Mouse (Mus musculus): ENCODE results near the gene Rpl5.
"Not testable (repeated sequence)": the region's sequence is repeated elsewhere in the genome, so short reads cannot be mapped to it uniquely, and the experiment has no call there.

Gene Rpl5

GRCm38 (mm10) chr5:107900206-107901013 is at the start of gene Rpl5:
Gene Rpl5, plus strand, starts transcription at chr5:107900502.
- DNase-seq (ENCODE audit: low spot score) = peak; percentile 92

- no peak for DNase-seq (ENCODE audit: low spot score)
These were observed 46.5 kb upstream of the Rpl5 start for GRCm38 (mm10) chr5:107853807-107854206.

GRCm38 (mm10) chr5:107854556-107854955 is 45.7 kb upstream of the Rpl5 start:
- DNase-seq (ENCODE audit: low spot score) = no peak

- no peak for DNase-seq (ENCODE audit: low spot score)
These were observed 44.8 kb upstream of the Rpl5 start for GRCm38 (mm10) chr5:107855546-107855945.

DNA sequence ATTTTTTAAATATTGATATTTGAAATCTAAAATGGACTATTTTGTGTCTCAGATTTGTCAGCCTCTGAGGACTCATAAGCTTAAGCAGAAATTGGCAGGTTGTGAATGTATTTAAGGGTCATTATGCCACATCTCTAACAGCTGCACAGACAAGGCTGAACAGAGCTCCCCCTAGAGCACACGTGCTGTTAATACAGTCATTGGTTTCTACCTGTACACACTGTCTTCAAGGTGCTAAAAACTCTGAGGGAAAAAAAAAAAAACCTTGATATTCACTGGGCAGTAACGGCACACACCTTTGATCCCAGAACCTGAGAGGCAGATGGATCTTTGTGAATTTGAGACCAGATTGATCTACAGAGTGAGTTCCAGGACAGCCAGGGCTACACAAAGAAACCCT is 41.3 kb upstream of the Rpl5 start:
- no peak for DNase-seq (ENCODE audit: low spot score)

DNA sequence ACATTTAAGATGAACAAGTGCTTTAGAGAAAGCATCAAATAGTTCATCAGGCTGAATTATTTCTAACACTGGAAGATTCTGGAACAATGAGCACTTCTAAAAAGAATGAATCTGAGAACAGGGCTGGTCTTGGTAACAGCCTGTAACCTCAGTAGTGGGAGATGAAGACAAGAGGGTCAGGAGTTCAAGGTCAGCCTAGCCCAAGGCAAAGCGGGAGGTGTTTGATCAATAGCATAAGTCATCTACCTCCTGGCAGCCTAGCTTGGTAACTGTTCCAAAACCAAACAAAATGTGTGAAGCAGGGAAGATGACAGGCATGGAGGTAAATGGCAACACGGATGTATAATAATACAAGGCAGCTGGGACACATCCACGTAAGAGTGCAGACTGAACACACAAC is 36.3 kb upstream of the Rpl5 start:
- no peak for DNase-seq (ENCODE audit: low spot score)

DNA sequence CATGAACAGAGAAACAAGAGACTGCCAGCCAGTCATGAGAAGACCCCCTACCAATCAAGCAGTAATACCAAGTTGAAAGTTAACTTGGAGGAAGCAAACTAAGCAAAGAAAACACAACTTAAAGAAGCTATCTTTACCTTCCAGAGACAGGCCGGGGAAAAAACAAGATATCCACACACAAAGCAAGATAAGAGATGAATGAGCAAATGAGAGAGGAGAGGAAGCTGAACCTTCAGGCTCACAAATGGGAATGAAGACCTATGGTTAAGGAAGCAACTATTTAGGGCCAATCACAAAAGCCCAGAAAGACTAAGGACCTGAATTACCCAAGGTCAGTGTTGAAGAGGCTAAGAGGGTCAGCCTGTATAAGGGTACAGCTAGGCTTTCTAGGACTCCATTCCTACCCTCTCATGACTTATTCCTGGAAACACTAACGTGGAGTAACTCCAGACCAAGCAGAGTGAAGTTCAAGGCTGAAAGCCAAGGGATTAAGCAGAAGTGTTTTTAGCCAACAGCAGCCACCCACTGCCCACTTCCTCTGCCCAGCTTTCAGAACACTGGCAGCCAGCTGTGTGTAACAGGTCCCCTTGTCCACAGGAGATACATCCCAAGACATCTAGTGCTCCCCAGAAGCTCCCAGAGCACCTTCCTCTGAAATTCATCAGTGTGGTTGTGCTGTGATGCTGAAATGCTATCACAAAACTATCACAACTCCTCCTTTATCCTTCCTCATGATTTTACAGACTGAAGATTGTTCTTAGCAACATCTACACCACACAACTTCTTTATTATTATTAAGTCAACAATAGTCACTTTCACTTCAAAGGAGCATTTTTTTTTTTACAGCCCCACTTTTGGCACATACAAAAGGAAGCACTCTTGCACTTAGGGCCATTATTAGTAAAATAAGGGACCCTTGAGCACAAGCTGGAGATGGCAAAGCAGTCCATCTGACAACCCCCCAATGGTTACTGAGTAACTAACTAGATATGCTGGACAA is 33.9 kb upstream of the Rpl5 start:
- no peak for DNase-seq (ENCODE audit: low spot score)

DNA sequence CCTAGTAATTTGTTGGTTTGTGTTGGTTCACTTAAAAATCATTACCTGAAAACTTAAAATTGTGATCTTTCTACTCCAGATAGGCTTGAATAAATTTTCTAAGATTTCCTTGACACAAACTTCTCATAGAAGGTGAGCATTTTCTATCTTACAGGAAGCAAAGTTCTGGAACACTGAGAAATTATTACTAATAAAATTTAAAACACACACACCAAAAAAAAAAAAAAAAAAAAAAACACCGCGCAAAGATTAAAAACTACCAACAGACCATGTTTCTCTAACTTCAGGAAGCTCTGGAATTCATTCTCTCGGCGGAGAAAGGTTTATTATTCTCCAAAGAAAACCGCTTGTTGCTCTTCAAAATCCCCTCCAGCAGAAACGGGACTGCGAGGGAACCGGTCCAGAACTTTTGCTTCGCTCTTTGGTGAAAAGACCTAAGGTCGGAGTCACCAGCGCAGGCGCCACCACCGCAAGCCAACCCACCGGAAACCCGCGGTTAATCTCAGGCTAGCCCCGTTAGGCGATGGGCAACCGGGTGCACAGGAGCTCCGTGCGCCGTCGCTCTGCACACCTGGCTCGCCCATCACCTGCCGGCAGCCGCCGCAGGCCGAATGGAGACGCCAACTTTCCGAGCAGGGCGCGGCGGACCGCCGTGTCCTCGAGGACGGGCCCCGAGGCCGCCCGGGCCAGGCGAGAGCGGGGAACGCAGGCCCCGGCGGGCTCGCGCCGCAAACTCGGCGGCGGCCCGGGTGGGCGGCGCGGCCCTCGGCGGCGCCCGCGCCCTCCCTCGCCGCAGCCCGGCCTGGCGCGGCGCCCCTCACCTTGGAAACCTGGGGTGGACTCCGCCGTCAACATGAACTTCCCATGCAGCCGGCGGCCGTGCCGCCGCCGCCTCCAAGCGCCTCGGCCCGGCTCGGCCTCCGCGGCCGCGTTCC is 32.1 kb upstream of the Rpl5 start:
- DNase-seq (ENCODE audit: low spot score) = peak; percentile 57

DNA sequence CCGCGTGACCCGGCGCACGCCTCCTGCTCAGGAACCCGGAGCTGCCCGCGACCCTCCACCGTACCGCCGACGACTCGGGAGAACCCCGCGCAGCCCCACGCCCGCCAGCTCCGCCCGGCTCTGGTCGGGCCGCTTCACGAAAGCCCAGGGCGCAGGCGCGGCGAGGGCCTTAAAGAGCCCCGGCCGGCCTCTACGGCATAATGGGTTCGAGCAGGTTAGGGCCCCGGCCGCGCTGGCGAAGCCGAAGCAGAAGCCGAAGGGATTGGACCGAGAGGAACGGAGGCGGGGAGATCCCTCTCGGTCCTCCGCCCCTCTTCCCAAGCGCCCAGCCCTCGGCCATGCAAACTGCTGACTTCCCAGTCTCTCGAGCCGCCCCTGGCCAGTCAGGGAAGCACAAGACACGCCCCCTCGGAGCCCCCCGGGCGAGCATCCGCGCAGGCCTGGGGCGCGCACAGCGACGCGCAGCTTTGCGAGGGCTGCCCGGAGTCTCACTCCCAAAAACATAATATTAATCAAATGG is 31.3 kb upstream of the Rpl5 start:
- peak; percentile 68 for DNase-seq (ENCODE audit: low spot score)

DNA sequence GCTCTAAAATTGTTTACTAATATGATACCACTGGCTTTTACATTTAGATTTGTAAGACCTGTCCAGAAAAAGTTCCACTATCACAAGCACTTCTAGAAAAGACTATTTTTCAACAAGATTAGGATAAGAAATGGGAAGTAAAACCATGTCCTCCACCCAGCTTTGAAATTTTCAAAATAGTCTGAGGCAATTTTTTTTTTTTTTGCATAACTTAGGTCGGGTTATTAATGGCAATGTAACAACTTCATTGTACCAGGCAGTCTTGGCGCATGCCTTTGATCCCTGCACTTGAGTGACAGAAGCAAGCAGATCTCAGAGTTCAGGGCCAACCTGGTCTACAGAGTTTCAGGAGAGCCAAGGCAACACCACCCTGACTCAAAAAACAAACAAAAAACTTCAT is 30.6 kb upstream of the Rpl5 start:
- DNase-seq (ENCODE audit: low spot score) = no peak

DNA sequence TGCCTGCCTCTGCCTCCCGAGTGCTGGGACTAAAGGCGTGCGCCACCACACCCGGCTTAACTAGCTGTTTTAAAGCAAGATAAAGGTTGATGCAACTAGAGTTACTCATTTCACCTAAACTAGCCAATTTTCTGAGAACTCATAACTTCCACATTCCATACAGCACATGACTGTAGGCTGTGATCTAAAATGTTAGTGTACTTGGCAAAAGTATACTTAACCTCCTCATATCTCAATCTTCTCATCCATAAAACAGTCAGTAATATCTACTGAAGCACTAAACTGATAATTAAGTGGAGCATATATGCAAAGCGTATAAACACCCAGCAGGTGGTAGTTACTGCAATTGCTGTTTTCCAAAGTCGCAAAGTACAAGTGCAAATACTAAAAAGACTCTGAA is 27.0 kb upstream of the Rpl5 start:
- no peak for DNase-seq (ENCODE audit: low spot score)

DNA sequence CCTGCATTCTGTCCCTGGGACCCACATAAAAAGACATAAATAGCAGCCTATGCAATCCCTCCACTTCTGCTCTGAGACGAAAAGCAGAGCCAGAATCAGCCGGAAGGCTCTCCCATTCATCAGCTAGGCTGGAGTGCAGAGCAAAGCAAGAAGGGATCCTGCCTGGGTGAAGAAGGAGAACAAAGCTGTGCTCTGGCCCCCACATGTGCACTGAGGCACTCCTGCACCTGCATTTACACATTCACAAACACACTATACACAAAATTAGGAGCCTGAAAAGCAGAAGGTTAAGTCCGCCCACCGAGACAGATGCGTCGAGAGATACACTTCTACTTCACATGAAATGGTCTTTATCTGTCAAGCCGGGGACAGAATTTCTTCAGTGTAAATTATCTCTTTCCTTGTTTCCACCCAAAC is 26.4 kb upstream of the Rpl5 start:
- peak; percentile 56 for DNase-seq (ENCODE audit: low spot score)

DNA sequence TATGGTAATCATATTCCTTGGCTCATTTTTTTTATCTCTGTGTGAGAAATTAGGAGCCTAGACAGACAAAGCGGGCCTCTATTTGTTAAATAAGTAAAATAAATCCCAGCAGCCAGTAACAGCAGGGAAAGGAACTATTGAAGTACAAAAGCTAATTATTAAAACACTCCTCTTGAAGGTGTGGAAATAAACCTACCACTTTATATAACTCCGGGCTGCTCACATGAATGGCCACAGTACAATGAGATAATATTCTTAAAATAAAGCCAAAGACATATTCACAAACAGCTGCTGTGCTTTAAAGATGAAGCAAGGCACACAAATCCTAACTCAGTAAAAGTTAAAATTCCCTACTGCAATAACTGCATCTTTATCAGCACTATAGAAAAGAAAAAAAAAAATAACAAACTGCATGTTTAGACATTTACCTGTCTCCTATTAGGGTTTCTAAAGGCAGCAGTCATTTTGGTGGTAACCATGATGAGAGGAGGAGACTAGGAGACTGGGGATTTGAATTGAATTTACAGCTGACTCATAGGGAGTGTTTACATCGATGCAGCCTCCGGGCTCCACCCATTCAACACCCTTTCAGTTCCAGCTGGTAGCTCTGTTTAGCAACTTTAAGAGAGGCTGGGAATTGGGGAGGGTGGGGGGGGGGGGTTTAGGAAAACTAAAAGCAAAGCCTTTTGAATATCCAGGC is 25.6 kb upstream of the Rpl5 start, which contains the start of gene Evi5:
Gene Evi5, minus strand, starts transcription at position 547 of the 700 bp plus-strand sequence.
- DNase-seq (ENCODE audit: low spot score) = no peak

- no peak for DNase-seq (ENCODE audit: low spot score)
These were observed 25.1 kb upstream of the Rpl5 start for GRCm38 (mm10) chr5:107875261-107875611.

GRCm38 (mm10) chr5:107877053-107877452 is 23.2 kb upstream of the Rpl5 start:
- DNase-seq (ENCODE audit: low spot score) = no peak

DNA sequence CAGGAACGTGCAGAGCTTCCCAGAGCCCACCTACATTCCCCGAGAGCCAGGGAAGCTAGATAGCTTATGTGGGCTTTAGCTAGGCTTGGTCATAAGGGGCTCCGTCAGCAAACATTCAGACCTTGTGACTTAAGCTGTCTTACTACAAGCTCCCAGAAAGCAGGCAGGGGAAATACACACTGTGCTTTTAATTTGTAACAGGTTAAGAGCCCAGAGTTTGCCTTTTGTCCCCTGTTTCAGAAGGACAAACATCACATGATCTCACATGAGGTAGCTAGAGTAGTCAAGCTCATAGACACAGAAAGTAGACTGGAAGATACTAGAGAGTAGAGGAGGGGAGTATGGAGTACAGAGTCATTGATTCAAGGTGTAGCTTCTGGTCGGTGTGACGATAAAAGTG is 19.6 kb upstream of the Rpl5 start:
- DNase-seq (ENCODE audit: low spot score) = no peak

DNA sequence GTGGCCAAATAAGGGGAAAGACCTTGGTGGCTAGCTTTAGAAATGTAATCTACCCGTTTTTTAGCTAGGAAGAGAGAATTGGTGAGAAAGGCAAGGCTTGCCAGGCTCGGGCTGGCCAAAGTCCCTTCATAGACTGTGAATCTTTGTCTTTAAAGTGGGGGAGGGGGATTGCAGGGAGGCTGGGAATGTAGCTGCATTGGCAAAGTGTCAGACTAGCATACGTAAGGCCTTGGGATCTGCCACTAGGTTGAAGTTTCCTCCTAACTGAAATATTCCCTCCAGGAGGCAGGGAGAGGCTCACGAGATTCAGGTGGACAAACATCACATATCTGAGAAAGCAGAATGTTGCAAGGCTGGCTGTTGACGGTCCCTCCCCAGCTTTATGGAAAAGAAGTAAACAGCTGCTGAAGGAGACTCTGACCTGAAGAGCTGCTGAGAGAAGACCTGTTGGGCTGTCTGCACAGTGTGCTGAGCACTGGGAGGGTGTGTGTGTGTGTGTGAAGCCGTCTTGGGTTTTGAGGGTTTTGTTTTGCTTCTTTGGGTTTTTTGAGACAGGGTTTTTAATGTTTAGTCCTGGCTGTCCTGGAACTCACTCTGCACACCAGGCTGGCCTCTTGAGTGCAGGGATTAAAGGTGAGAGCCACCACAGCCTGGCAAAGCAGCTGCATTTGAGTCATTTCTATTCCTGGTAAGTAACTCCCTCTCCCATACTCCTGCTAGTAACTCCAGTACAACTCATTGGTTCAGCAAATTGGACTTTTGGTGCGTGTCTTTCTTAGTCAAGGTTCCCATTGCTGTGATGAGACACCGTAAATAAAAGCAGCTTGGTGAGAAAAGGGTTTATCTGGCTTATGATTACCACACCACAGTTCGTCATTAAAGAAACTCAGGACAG is 10.1 kb upstream of the Rpl5 start:
- DNase-seq (ENCODE audit: low spot score) = no peak

DNA sequence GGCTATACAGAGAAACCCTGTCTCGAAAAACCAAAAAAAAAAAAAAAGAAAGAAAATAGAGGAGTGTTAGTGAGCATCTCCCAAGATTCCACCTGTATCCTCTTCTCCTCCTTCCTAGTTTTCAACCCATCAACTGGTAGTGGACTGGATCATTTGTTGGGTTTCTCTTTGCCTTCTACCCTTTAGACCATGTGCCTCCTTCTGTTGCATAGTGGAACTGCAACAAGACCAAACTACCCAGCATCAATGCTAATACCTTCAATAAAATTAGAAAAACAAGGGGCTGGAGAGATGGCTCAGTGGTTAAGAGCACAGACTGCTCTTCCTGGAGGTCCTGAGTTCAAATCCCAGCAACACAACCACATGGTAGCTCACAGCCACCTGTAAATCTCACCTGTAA is 8.8 kb upstream of the Rpl5 start:
- not testable (repeated sequence) for DNase-seq (ENCODE audit: low spot score)

- no peak for DNase-seq (ENCODE audit: low spot score)
These were observed 5.6 kb upstream of the Rpl5 start for GRCm38 (mm10) chr5:107894676-107895075.

DNA sequence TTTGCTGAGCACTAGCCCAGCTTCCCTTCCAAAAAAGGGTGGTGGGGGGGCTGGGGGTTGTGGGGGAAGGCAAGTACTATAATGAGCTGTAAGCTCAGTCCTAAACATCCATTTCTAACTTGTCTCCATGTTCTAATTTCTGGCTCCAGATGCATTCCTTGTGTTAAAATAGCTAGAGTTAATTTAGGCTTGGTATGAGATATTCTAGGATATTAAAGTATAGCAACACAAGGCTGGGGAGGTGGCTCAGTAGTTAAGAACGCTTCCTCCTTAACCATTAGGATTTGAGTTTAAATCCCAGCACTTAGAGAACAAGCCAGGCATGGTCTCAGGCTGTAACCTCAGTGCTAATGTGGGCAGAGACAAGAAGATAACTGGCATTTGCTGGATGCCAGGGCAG is 4.0 kb upstream of the Rpl5 start:
- no peak for DNase-seq (ENCODE audit: low spot score)
